Mouse (Mus musculus): ENCODE results near the gene Sctr.

Sctr gene

GRCm38 (mm10) chr1:120006844-120007790 is at the start of gene Sctr:
Gene Sctr, plus strand, starts transcription at chr1:120006894.
- WGBS = 3% methylated on average over 39 of the region's 39 CpGs

GRCm38 (mm10) chr1:119957716-119958222 is 48.9 kb upstream of the Sctr start:
- WGBS = 38% methylated on average over 9 of the region's 9 CpGs

- WGBS = 96% methylated on average over 4 of the region's 4 CpGs
Observed at GRCm38 (mm10) chr1:119959464-119959863, 47.2 kb upstream of the Sctr start.

- 79% methylated on average over 7 of the region's 7 CpGs for WGBS
Observed at GRCm38 (mm10) chr1:119959920-119960319, 46.8 kb upstream of the Sctr start.

- WGBS = 63% methylated on average over 12 of the region's 12 CpGs
Observed at GRCm38 (mm10) chr1:119965804-119966514, 40.7 kb upstream of the Sctr start.

GRCm38 (mm10) chr1:119973117-119973516 is 33.6 kb upstream of the Sctr start:
- WGBS = 59% methylated on average over 4 of the region's 4 CpGs

GRCm38 (mm10) chr1:119975141-119975540 is 31.6 kb upstream of the Sctr start:
- WGBS = 83% methylated on average over 4 of the region's 4 CpGs

GRCm38 (mm10) chr1:119986555-119986954 is 20.1 kb upstream of the Sctr start:
- 68% methylated on average over 5 of the region's 5 CpGs for WGBS

- 5% methylated on average over 30 of the region's 30 CpGs for WGBS
Observed at GRCm38 (mm10) chr1:119996798-119997581, 9.7 kb upstream of the Sctr start, which contains the start of gene Cfap221. Gene Cfap221, minus strand, starts transcription at chr1:119997234.

GRCm38 (mm10) chr1:119997644-119998043 is 9.1 kb upstream of the Sctr start:
- WGBS = 34% methylated on average over 5 of the region's 5 CpGs

- WGBS = 46% methylated on average over 11 of the region's 11 CpGs
Observed at GRCm38 (mm10) chr1:120007851-120008588, 1.3 kb downstream of the Sctr start.

- WGBS = 85% methylated on average over 12 of the region's 12 CpGs
Observed at GRCm38 (mm10) chr1:120012638-120013037, 5.9 kb downstream of the Sctr start.

- WGBS = 94% methylated on average over 2 of the region's 2 CpGs
Observed at GRCm38 (mm10) chr1:120016240-120016639, 9.5 kb downstream of the Sctr start.

- WGBS = 61% methylated on average over 3 of the region's 3 CpGs
Observed at GRCm38 (mm10) chr1:120018900-120019299, 12.2 kb downstream of the Sctr start.

GRCm38 (mm10) chr1:120019428-120019827 is 12.7 kb downstream of the Sctr start:
- 81% methylated on average over 12 of the region's 12 CpGs for WGBS

GRCm38 (mm10) chr1:120020322-120020897 is 13.7 kb downstream of the Sctr start:
- WGBS = 65% methylated on average over 7 of the region's 7 CpGs

- WGBS = 54% methylated on average over 17 of the region's 17 CpGs
Observed at GRCm38 (mm10) chr1:120021951-120022350, 15.3 kb downstream of the Sctr start.

- WGBS = 90% methylated on average over 10 of the region's 10 CpGs
Observed at GRCm38 (mm10) chr1:120024331-120025049, 17.8 kb downstream of the Sctr start.

GRCm38 (mm10) chr1:120025050-120025439 is 18.4 kb downstream of the Sctr start:
- WGBS = 27% methylated on average over 2 of the region's 2 CpGs

GRCm38 (mm10) chr1:120027693-120028092 is 21.0 kb downstream of the Sctr start:
- 66% methylated on average over 4 of the region's 4 CpGs for WGBS

Data from cerebral cortex, adult 2 months (tissue).